Mouse (Mus musculus): ENCODE results near the gene Msl3.
A peak's percentile ranks its signal among the peaks of the same experiment; 100 is the strongest.

Msl3 gene

GRCm38 (mm10) chrX:168673525-168674406 is at the start of gene Msl3:
Gene Msl3 (minus strand): TSS chrX:168673898.
- peak; percentile 62 for DNase-seq (ENCODE audit: low read depth, low spot score)

- no peak for DNase-seq (ENCODE audit: low read depth, low spot score)
These were observed 44.3 kb upstream of the Msl3 start for GRCm38 (mm10) chrX:168717969-168718368.

- DNase-seq (ENCODE audit: low read depth, low spot score), result no peak
These were observed 787 bp upstream of the Msl3 start for GRCm38 (mm10) chrX:168674407-168674962.

GRCm38 (mm10) chrX:168672913-168673524 is 679 bp downstream of the Msl3 start:
- no peak for DNase-seq (ENCODE audit: low read depth, low spot score)

GRCm38 (mm10) chrX:168672425-168672824 is 1.3 kb downstream of the Msl3 start:
- peak; percentile 33 for DNase-seq (ENCODE audit: low read depth, low spot score)

GRCm38 (mm10) chrX:168663982-168664689 is 9.6 kb downstream of the Msl3 start:
- no peak for DNase-seq (ENCODE audit: low read depth, low spot score)

GRCm38 (mm10) chrX:168660236-168660635 is 13.5 kb downstream of the Msl3 start:
- no peak for DNase-seq (ENCODE audit: low read depth, low spot score)

- peak; percentile 25 for DNase-seq (ENCODE audit: low read depth, low spot score)
These were observed 13.9 kb downstream of the Msl3 start for GRCm38 (mm10) chrX:168659803-168660202.

- DNase-seq (ENCODE audit: low read depth, low spot score), result no peak
These were observed 14.4 kb downstream of the Msl3 start for GRCm38 (mm10) chrX:168659275-168659674.

GRCm38 (mm10) chrX:168657795-168658194 is 15.9 kb downstream of the Msl3 start:
- DNase-seq (ENCODE audit: low read depth, low spot score), result no peak

GRCm38 (mm10) chrX:168649336-168649735 is 24.4 kb downstream of the Msl3 start:
- DNase-seq (ENCODE audit: low read depth, low spot score), result no peak

- no peak for DNase-seq (ENCODE audit: low read depth, low spot score)
These were observed 26.0 kb downstream of the Msl3 start for GRCm38 (mm10) chrX:168647746-168648145.

- DNase-seq (ENCODE audit: low read depth, low spot score), result no peak
These were observed 30.2 kb downstream of the Msl3 start for GRCm38 (mm10) chrX:168643451-168643850.

GRCm38 (mm10) chrX:168639556-168640356 is 33.9 kb downstream of the Msl3 start:
- DNase-seq (ENCODE audit: low read depth, low spot score), result peak; percentile 34
